Mouse (Mus musculus): Measurements from ENCODE around the gene Psmd13.

DNA sequence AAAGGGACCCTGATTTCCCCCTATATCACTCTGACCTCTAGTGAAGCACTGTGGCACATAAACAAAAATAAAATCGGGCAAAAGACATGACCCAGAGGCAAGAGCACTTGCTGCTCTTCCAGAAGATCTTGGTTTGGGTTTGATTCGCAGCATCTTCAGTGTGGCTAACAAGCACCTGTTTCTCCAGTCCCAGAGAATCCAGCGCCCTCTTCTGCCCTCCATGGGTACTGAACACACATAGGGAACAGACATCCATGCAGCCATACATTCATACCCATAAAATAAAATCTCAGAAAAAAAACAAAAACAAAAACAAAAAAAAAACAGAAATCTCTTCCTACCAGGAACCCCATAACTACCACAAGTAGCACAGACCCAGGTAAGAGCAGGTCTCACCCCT is 56.7 kb downstream of the Psmd13 start:
- TF ChIP-seq CTCF (IDR thresholded peaks at IDR 0.05; ENCODE audit: control insufficient read depth, insufficient read depth, insufficient replicate concordance, low read depth, low read length) (no peak), POLR2A (IDR thresholded peaks at IDR 0.05; ENCODE audit: control insufficient read depth, low read depth, low read length) (no peak)

Data from testis, adult 2 months (tissue).